Mouse (Mus musculus) hindbrain, postnatal 0 days (tissue): ENCODE results near the gene 9930022D16Rik. TPM values are rescaled to one million over a fixed set of nuclear protein-coding genes. Genes with fewer than 3 reads are reported as not detected.

ENCODE experiments used
- ATAC-seq: fragments of 200-750 bp; cut with Nextera tagmentation; 2 replicates; pipeline ENCODE4 v1.8.0; 2017; ENCODE audit warnings: mild to moderate bottlenecking, moderate TSS enrichment, moderate library complexity
- DNase-seq: peaks from one replicate; pipeline ENCODE4 v3.0.0-alpha.2; 2015; ENCODE audit warnings: low spot score
- H3K27ac ChIP-seq: fragments of 300-500 bp; sonication (generic); 2 replicates; pipeline ENCODE4 v1.5.1; 2014; ENCODE audit warnings: mild to moderate bottlenecking
- H3K27me3 ChIP-seq: fragments of 300-500 bp; sonication (generic); 2 replicates; pipeline ENCODE4 v1.6.1; 2014; ENCODE audit warnings: low read length, mixed read lengths; ENCODE audit not compliant: insufficient read depth
- H3K36me3 ChIP-seq: fragments of 300-500 bp; sonication (generic); 2 replicates; pipeline ENCODE4 v1.6.1; 2014; ENCODE audit warnings: low read length, mixed read lengths; ENCODE audit not compliant: insufficient read depth
- H3K4me1 ChIP-seq: fragments of 300-500 bp; sonication (generic); 2 replicates; pipeline ENCODE4 v1.6.1; 2014; ENCODE audit warnings: antibody characterized with exemption, low read length, mixed read lengths; ENCODE audit not compliant: insufficient read depth
- H3K4me2 ChIP-seq: fragments of 300-500 bp; sonication (generic); 2 replicates; pipeline ENCODE4 v1.6.1; 2014; ENCODE audit warnings: low read depth, mild to moderate bottlenecking, low read length, moderate library complexity, mixed read lengths
- H3K4me3 ChIP-seq: fragments of 300-500 bp; sonication (generic); 2 replicates; pipeline ENCODE4 v1.5.1; 2014; ENCODE audit warnings: low read length
- H3K9ac ChIP-seq: fragments of 300-500 bp; sonication (generic); replicated peaks from 2 replicates; pipeline ENCODE4 v1.6.1; 2014; ENCODE audit warnings: mild to moderate bottlenecking, low read length, moderate library complexity, mixed read lengths
- H3K9me3 ChIP-seq: fragments of 300-500 bp; sonication (generic); 2 replicates; pipeline ENCODE4 v1.6.1; 2016; ENCODE audit warnings: low read length, mixed read lengths
- CTCF ChIP-seq: IDR thresholded peaks from 2 replicates; pipeline ENCODE4 v1.5.1; 2016; ENCODE audit warnings: antibody characterized with exemption, control low read depth, low read depth
- WGBS: fragments of 180-500 bp; shearing (Covaris S2); extraction: QIAGEN DNeasy Blood & Tissue Kit; methylation state at CpG from one replicate; pipeline ENCODE4 v1.1.7; 2014; 5-methylcytosine and 5-hydroxymethylcytosine counted together
- microRNA-seq, 2 experiments: library from miRNA; unstranded; fragments of <30 nt; microRNA quantifications; one replicate each; pipeline ENCODE4; 2016
- polyA plus RNA-seq: library from polyadenylated mRNA; unstranded; fragments of >200 nt; fragmentation: Nextera tagmentation; extraction: Ambion mirVana; gene quantifications from 2 replicates; pipeline ENCODE4 v1.2.1, GENCODE M21; 2015
- total RNA-seq: library from RNA; depleted of rRNA; stranded (reverse); fragments of >200 nt; gene quantifications from 2 replicates; pipeline ENCODE4 v1.2.3, GENCODE M21; 2014; rRNA removed

9930022D16Rik gene
- total and polyA plus RNA-seq, 2 experiments from 2014 or later, result not detected

DNA sequence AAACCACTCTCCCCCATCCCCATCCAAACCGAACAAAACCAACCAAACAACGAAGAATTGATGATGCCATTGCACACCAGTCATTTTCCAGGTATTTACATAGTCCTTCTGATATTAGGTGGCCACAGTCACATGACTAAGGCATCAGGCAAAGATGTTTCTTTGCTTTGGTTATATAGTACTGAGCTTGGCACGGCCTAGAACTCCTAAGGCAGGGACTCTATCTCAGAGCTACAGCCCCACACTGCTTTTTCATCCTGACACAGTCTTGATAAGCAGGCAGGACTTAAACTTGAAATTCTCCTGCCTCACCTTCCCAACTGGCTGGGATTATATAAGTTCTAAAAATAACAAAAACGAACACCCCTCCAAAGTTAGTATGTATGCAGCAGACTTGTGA lies 51.4 kb downstream of the 9930022D16Rik start:
- no peaks in the 10 kb centered on the region for H3K4me1 ChIP-seq
- H3K9me3 ChIP-seq, result no peaks in the 10 kb centered on the region
- ATAC-seq (no peak), DNase-seq (no peak)
- no peak overlapping the region for H3K4me2 ChIP-seq
- no peak for TF ChIP-seq CTCF
- H3K4me3 ChIP-seq, result no peak overlapping the region
- H3K9ac ChIP-seq, result no peak overlapping the region
- H3K36me3 ChIP-seq, result 0 out of 2 replicates have a peak, but pooled peaks cover 6% of the 10 kb centered on the region
- H3K27me3 ChIP-seq, result no peaks in the 10 kb centered on the region
- H3K27ac ChIP-seq, result no peak overlapping the region
- 92% methylated on average over 4 of the region's 4 CpGs for WGBS

- no peak for TF ChIP-seq CTCF
- WGBS, result 84% methylated on average over 8 of the region's 8 CpGs
- no peaks in the 10 kb centered on the region for H3K27me3 ChIP-seq
- no peak overlapping the region for H3K4me2 ChIP-seq
- ATAC-seq (no peak), DNase-seq (no peak)
- H3K27ac ChIP-seq, result no peak overlapping the region
- peaks cover 3% of the 10 kb centered on the region; the same call in 1 of the 2 replicates for H3K4me1 ChIP-seq
- no peak overlapping the region for H3K4me3 ChIP-seq
- H3K9me3 ChIP-seq, result no peaks in the 10 kb centered on the region
- H3K36me3 ChIP-seq, result 0 out of 2 replicates have a peak, but pooled peaks cover 6% of the 10 kb centered on the region
- no peak overlapping the region for H3K9ac ChIP-seq
These were observed 53.3 kb downstream of the 9930022D16Rik start for GRCm38 (mm10) chr11:109466987-109467386.

- TF ChIP-seq CTCF, result no peak
- 82% methylated on average over 5 of the region's 5 CpGs for WGBS
- Histone ChIP-seq H3K4me2 (no peak overlapping the region), H3K36me3 (0 out of 2 replicates have a peak, but pooled peaks cover under 1% of the 10 kb centered on the region), H3K4me3 (no peak overlapping the region), H3K27me3 (no peaks in the 10 kb centered on the region), H3K4me1 (peaks cover 3% of the 10 kb centered on the region; the same call in 1 of the 2 replicates), H3K9me3 (no peaks in the 10 kb centered on the region), H3K27ac (no peak overlapping the region), H3K9ac (no peak overlapping the region)
- DNase-seq (no peak), ATAC-seq (no peak)
These were observed 54.4 kb downstream of the 9930022D16Rik start for GRCm38 (mm10) chr11:109468133-109468532.

Small RNA genes lying within 50 kb of the gene (microRNA-seq; reads per million reads assigned to microRNA genes)
- gene Gm25540, result 0 reads per million in 2 experiments

Other genes starting within 250 kb of the 9930022D16Rik start
- 28.5 and 30.3 TPM in 2 replicates for gene Rgs9, start 115.8 kb upstream of the 9930022D16Rik start, total RNA-seq
- 13.4 and 14.3 TPM in 2 replicates for gene Rgs9, start 115.8 kb upstream of the 9930022D16Rik start, polyA plus RNA-seq
- gene Gna13, start 51.1 kb upstream of the 9930022D16Rik start, total RNA-seq, result 55.0 and 69.3 TPM in 2 replicates
- 38.1 and 44.4 TPM in 2 replicates for gene Gna13, start 51.1 kb upstream of the 9930022D16Rik start, polyA plus RNA-seq
- 145 and 151 TPM in 2 replicates for gene Amz2, start 12.0 kb downstream of the 9930022D16Rik start, total RNA-seq
- gene Amz2, start 12.0 kb downstream of the 9930022D16Rik start, polyA plus RNA-seq, result 38.4 and 38.8 TPM in 2 replicates
- gene Arsg, start 59.5 kb downstream of the 9930022D16Rik start, total RNA-seq, result 10.4 and 13.1 TPM in 2 replicates
- 9.9 and 10.3 TPM in 2 replicates for gene Arsg, start 59.5 kb downstream of the 9930022D16Rik start, polyA plus RNA-seq
- gene Slc16a6, start 59.7 kb downstream of the 9930022D16Rik start, total RNA-seq, result 10.5 and 11.2 TPM in 2 replicates
- 7.9 and 8.7 TPM in 2 replicates for gene Slc16a6, start 59.7 kb downstream of the 9930022D16Rik start, polyA plus RNA-seq
- gene Wipi1, start 198.1 kb downstream of the 9930022D16Rik start, total RNA-seq, result 14.6 and 23.3 TPM in 2 replicates
- gene Wipi1, start 198.1 kb downstream of the 9930022D16Rik start, polyA plus RNA-seq, result 21.0 and 23.5 TPM in 2 replicates
- 190 and 198 TPM in 2 replicates for gene Prkar1a, start 235.5 kb downstream of the 9930022D16Rik start, total RNA-seq
- 425 and 435 TPM in 2 replicates for gene Prkar1a, start 235.5 kb downstream of the 9930022D16Rik start, polyA plus RNA-seq